Mouse (Mus musculus): ENCODE data around the gene Zfpl1. TPM values are rescaled to one million over a fixed set of nuclear protein-coding genes. Genes with fewer than 3 reads are reported as not detected.

The Zfpl1 gene
- polyA plus RNA-seq, 1 experiment from 2014 or later, result 16.9 TPM

- Histone ChIP-seq H3K27ac (ENCODE audit: low read depth) (peak overlapping the region; percentile 98), H3K4me2 (ENCODE audit: low read depth, low read length) (peak overlapping the region; percentile 94), H3K27me3 (ENCODE audit: insufficient read depth, low read length) (no peaks in the 10 kb centered on the region), H3K4me1 (ENCODE audit: insufficient read depth) (peaks cover 46% of the 10 kb centered on the region), H3K36me3 (replicated peaks; ENCODE audit: insufficient read depth, low read length) (peaks cover 10% of the 10 kb centered on the region; the same call in 1 of the 2 replicates), H3K9me3 (ENCODE audit: low read length) (no peaks in the 10 kb centered on the region), H3K9ac (replicated peaks) (peak overlapping the region; percentile 97), H3K4me3 (ENCODE audit: low read depth, low read length) (peak overlapping the region; percentile 89)
- DNase-seq (no peak), ATAC-seq (peak; percentile 7; the same call in 1 of the 2 replicates)
- WGBS (ENCODE audit: insufficient replicate concordance), result 35% methylated on average over 5 of the region's 5 CpGs
- TF ChIP-seq CTCF (IDR thresholded peaks at IDR 0.05; ENCODE audit: low read depth), result no peak
- TF ChIP-seq EP300 (IDR thresholded peaks at IDR 0.05; ENCODE audit: low read depth), result no peak
Observed at GRCm38 (mm10) chr19:6062418-6062817, 22.3 kb downstream of the Zfpl1 start.

- peak; percentile 77 for DNase-seq
- Histone ChIP-seq H3K4me3 (ENCODE audit: low read depth, low read length) (peak overlapping the region; percentile 89), H3K4me1 (ENCODE audit: insufficient read depth) (peaks cover 42% of the 10 kb centered on the region), H3K27ac (ENCODE audit: low read depth) (peak overlapping the region; percentile 98), H3K27me3 (ENCODE audit: insufficient read depth, low read length) (no peaks in the 10 kb centered on the region), H3K9me3 (ENCODE audit: low read length) (no peaks in the 10 kb centered on the region), H3K4me2 (ENCODE audit: low read depth, low read length) (peak overlapping the region; percentile 94), H3K9ac (replicated peaks) (peak overlapping the region; percentile 97), H3K36me3 (replicated peaks; ENCODE audit: insufficient read depth, low read length) (peaks cover 10% of the 10 kb centered on the region; the same call in 1 of the 2 replicates)
- under 1% methylated on average over 44 of the region's 44 CpGs for WGBS (ENCODE audit: insufficient replicate concordance)
- ATAC-seq, result peak; percentile 40
- TF ChIP-seq CTCF (IDR thresholded peaks at IDR 0.05; ENCODE audit: low read depth) (no peak), EP300 (IDR thresholded peaks at IDR 0.05; ENCODE audit: low read depth) (no peak)
Observed at GRCm38 (mm10) chr19:6061641-6062302, 23.0 kb downstream of the Zfpl1 start.

- DNase-seq (peak; percentile 94), ATAC-seq (peak; percentile 65)
- Histone ChIP-seq H3K27ac (ENCODE audit: low read depth) (peak within 1 kb of the TSS; percentile 98), H3K4me3 (ENCODE audit: low read depth, low read length) (peak within 1 kb of the TSS; percentile 89), H3K4me1 (ENCODE audit: insufficient read depth) (peaks cover 43% of the 10 kb centered on the region), H3K9me3 (ENCODE audit: low read length) (no peaks in the 10 kb centered on the region), H3K27me3 (ENCODE audit: insufficient read depth, low read length) (no peaks in the 10 kb centered on the region), H3K36me3 (replicated peaks; ENCODE audit: insufficient read depth, low read length) (peaks cover 13% of the 10 kb centered on the region; the same call in 1 of the 2 replicates), H3K9ac (replicated peaks) (peak within 1 kb of the TSS; percentile 97), H3K4me2 (ENCODE audit: low read depth, low read length) (peak within 1 kb of the TSS; percentile 94)
- WGBS (ENCODE audit: insufficient replicate concordance), result 0% methylated on average over 55 of the region's 58 CpGs
- TF ChIP-seq EP300 (IDR thresholded peaks at IDR 0.05; ENCODE audit: low read depth), result no peak
- TF ChIP-seq CTCF (IDR thresholded peaks at IDR 0.05; ENCODE audit: low read depth), result peak; percentile 17; the same call in 1 of the 2 replicates
Observed at GRCm38 (mm10) chr19:6061021-6061533, 23.7 kb downstream of the Zfpl1 start, which contains the start of gene Znhit2. Znhit2 (plus strand) TSS chr19:6061192.

DNA sequence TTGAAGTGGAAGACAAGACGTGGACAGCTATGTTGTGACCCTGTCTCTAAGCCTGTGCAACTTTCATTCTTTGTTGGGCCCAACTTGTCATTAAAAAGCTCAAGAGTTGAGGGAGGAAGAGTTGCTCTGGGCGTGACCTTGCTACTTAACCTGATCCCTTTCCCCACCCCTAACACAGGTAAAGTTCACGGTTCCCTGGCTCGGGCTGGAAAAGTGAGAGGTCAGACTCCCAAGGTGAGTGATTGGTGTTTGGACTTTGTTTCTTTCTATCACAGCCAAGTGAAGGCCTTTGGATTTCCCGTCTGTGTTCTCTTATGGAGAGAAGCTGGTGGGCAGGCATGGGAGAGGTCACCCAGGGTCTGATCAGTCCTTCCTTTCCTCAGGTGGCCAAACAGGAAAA lies 25.8 kb downstream of the Zfpl1 start:
- Histone ChIP-seq H3K4me3 (ENCODE audit: low read depth, low read length) (peak overlapping the region; percentile 78), H3K27me3 (ENCODE audit: insufficient read depth, low read length) (no peaks in the 10 kb centered on the region), H3K36me3 (replicated peaks; ENCODE audit: insufficient read depth, low read length) (peaks cover 32% of the 10 kb centered on the region), H3K4me1 (ENCODE audit: insufficient read depth) (peaks cover 42% of the 10 kb centered on the region), H3K4me2 (ENCODE audit: low read depth, low read length) (peak overlapping the region; percentile 66), H3K9me3 (ENCODE audit: low read length) (no peaks in the 10 kb centered on the region), H3K9ac (replicated peaks) (peak overlapping the region; percentile 94), H3K27ac (ENCODE audit: low read depth) (peak overlapping the region; percentile 75)
- TF ChIP-seq EP300 (IDR thresholded peaks at IDR 0.05; ENCODE audit: low read depth), result no peak
- TF ChIP-seq CTCF (IDR thresholded peaks at IDR 0.05; ENCODE audit: low read depth), result no peak
- WGBS (ENCODE audit: insufficient replicate concordance), result 59% methylated on average over 5 of the region's 5 CpGs
- DNase-seq (no peak), ATAC-seq (no peak)

DNA sequence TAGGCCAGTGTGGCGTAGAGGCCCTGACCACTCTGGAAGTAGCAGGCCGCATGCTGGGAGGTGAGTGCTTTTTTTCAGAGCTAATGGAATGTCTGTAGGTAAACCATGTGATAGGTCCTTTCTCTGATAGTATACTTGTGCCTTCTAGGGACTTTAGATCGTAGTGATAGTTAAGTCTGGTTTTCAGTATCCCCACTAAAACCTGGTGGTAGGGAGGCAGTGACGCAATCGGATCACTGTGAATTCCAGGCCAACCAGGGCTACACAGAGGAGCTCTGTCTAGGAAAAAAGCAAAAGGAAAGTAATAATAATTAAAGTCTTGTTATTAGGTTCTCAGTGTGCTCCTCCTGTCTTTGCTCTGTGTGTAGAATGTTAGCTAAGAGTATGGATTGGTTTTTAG lies 26.2 kb downstream of the Zfpl1 start:
- WGBS (ENCODE audit: insufficient replicate concordance), result 17% methylated on average over 5 of the region's 5 CpGs
- ATAC-seq (no peak), DNase-seq (no peak)
- TF ChIP-seq CTCF (IDR thresholded peaks at IDR 0.05; ENCODE audit: low read depth), result no peak
- no peak for TF ChIP-seq EP300 (IDR thresholded peaks at IDR 0.05; ENCODE audit: low read depth)
- Histone ChIP-seq H3K9me3 (ENCODE audit: low read length) (no peaks in the 10 kb centered on the region), H3K36me3 (replicated peaks; ENCODE audit: insufficient read depth, low read length) (peaks cover 36% of the 10 kb centered on the region), H3K4me3 (ENCODE audit: low read depth, low read length) (peak overlapping the region; percentile 78), H3K4me1 (ENCODE audit: insufficient read depth) (peaks cover 40% of the 10 kb centered on the region), H3K9ac (replicated peaks) (peak overlapping the region; percentile 94), H3K27me3 (ENCODE audit: insufficient read depth, low read length) (no peaks in the 10 kb centered on the region), H3K27ac (ENCODE audit: low read depth) (peak overlapping the region; percentile 75), H3K4me2 (ENCODE audit: low read depth, low read length) (peak overlapping the region; percentile 66)

GRCm38 (mm10) chr19:6057313-6058096 lies 27.3 kb downstream of the Zfpl1 start, which contains the start of the genes Mrpl49 and Fau:
Mrpl49 (minus strand) TSS chr19:6057785.
Fau (plus strand) TSS chr19:6057844.
- peak within 1 kb of the TSS; percentile 94 for H3K9ac ChIP-seq (replicated peaks)
- peak within 1 kb of the TSS; percentile 78 for H3K4me3 ChIP-seq (ENCODE audit: low read depth, low read length)
- no peaks in the 10 kb centered on the region for H3K27me3 ChIP-seq (ENCODE audit: insufficient read depth, low read length)
- H3K4me1 ChIP-seq (ENCODE audit: insufficient read depth), result peaks cover 30% of the 10 kb centered on the region
- TF ChIP-seq CTCF (IDR thresholded peaks at IDR 0.05; ENCODE audit: low read depth) (0 out of 2 replicates have a peak, but pooled peaks have one; percentile 7), EP300 (IDR thresholded peaks at IDR 0.05; ENCODE audit: low read depth) (no peak; the same call in 1 of the 2 replicates)
- DNase-seq (peak; percentile 99), ATAC-seq (peak; percentile 79)
- H3K9me3 ChIP-seq (ENCODE audit: low read length), result no peaks in the 10 kb centered on the region
- H3K27ac ChIP-seq (ENCODE audit: low read depth), result peak within 1 kb of the TSS; percentile 75
- peaks cover 46% of the 10 kb centered on the region for H3K36me3 ChIP-seq (replicated peaks; ENCODE audit: insufficient read depth, low read length)
- H3K4me2 ChIP-seq (ENCODE audit: low read depth, low read length), result peak within 1 kb of the TSS; percentile 82
- 1% methylated on average over 63 of the region's 63 CpGs for WGBS (ENCODE audit: insufficient replicate concordance)
